Comparison of ENCODE assay signal across 11 mouse cellular contexts in the genomic region with DNA sequence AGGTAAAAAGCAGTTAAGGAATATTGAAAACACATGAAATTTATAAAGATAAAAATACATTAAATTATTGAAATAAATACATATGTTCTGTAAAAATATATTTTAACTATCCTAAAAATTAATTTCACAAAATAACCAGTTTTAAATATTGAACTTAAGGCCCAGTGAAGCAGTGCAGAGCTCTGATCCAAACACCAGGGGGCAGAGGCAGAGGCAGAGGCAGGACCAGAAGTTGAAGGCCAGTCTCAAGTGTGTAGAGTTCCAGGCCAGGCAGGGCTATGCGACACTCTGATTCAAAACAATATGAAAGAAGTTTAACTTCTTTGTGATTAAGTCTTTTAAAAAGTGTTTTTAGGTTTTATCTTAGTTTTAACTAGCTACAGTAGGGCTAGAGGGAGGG.
DNase-seq lines count a peak whose midpoint lies in the region; ATAC-seq and TF ChIP-seq lines count a peak whose summit lies in the region.
"Had no signal": no experiment of that assay in that cellular context is flagged by ENCODE, and none has a peak within 500 bp of the region (broad histone marks: within the 10 kb centered on the region; RNA-seq: fewer than 3 reads in every experiment).

No protein-coding gene starts in this region.

- no peak overlapping the region for H3K27ac ChIP-seq in spleen, adult 2 months (ENCODE audit: insufficient read depth, low read length)
- H3K27ac ChIP-seq: embryonic facial prominence, embryonic 13.5 days; heart, embryonic 13.5 days had no signal

- 88% methylated on average over 1 of the region's 1 CpGs for WGBS in spleen, adult 2 months

- peak; percentile 99 for ATAC-seq in erythroblast, adult 5-6 weeks (replicated peaks; ENCODE audit: low FRiP score, poor library complexity, severe bottlenecking)

- no peaks in the 10 kb centered on the region for H3K27me3 ChIP-seq in spleen, adult 2 months (ENCODE audit: control insufficient read depth, insufficient read depth, low read length)
- H3K27me3 ChIP-seq in splenic B cell, adult 2 months (ENCODE audit: control insufficient read depth, insufficient read depth, low read length, poor library complexity, severe bottlenecking), result no peaks in the 10 kb centered on the region
- H3K27me3 ChIP-seq: embryonic facial prominence, embryonic 13.5 days; heart, embryonic 13.5 days; megakaryocyte, embryonic 14.5 days had no signal

- no peak for TF ChIP-seq POLR2A in spleen, adult 2 months (IDR thresholded peaks at IDR 0.05; ENCODE audit: low read depth, low read length)

- no peak overlapping the region for H3K4me3 ChIP-seq in spleen, adult 2 months (ENCODE audit: extremely low read depth, insufficient read depth, insufficient read length)
- H3K4me3 ChIP-seq: embryonic facial prominence, embryonic 13.5 days; heart, embryonic 13.5 days; megakaryocyte, embryonic 14.5 days had no signal

- intact Hi-C loops in gastrocnemius, postnatal 14 days (cut with DNase I; ENCODE audit: low total_unique reads), result no loop called here

- peaks cover 5% of the 10 kb centered on the region for H3K36me3 ChIP-seq in spleen, adult 2 months (ENCODE audit: control insufficient read depth, insufficient read depth, low read length)
- no peaks in the 10 kb centered on the region; the same call in 1 of the 2 replicates for H3K36me3 ChIP-seq in splenic B cell, adult 2 months (ENCODE audit: control insufficient read depth, insufficient read depth, low read length, poor library complexity, severe bottlenecking)

- DNase-seq in embryo, embryonic 10.5 days (ENCODE audit: low spot score), result peak; percentile 14
- DNase-seq in embryo, embryonic 11 days, result no peak
- DNase-seq in spleen, adult 2 months (ENCODE audit: low read depth in 1 of 2, low spot score in 2 of 2), result no peak
- DNase-seq in spleen, postnatal 4 days (ENCODE audit: low spot score in 2 of 2), result no peak
- peak; percentile 37 for DNase-seq in splenic B cell, adult 2 months (ENCODE audit: low read depth, low spot score)
- DNase-seq in gastrocnemius, postnatal 14 days, result no peak
- no peak for DNase-seq in layer of hippocampus, adult 18-20 months (ENCODE audit: low spot score in 2 of 2)

- peak; percentile 34; the same call in 1 of the 2 replicates for TF ChIP-seq CTCF in spleen, adult 2 months (IDR thresholded peaks at IDR 0.05; ENCODE audit: extremely low read depth, insufficient read depth, insufficient read length, insufficient replicate concordance)

- no peaks in the 10 kb centered on the region for H3K4me1 ChIP-seq in spleen, adult 2 months (ENCODE audit: control insufficient read depth, insufficient read depth, insufficient read length)
- H3K4me1 ChIP-seq: embryonic facial prominence, embryonic 13.5 days; heart, embryonic 13.5 days had no signal

Comparison
In these comparisons a context has a peak if more than half of its experiments do, and no peak if none do; other contexts are left out.
1. DNase-seq: peak in embryo, embryonic 10.5 days (single experiment) and splenic B cell, adult 2 months (single experiment); none in embryo, embryonic 11 days (single experiment), spleen, adult 2 months (0 of 2), spleen, postnatal 4 days (0 of 2), gastrocnemius, postnatal 14 days (single experiment) and layer of hippocampus, adult 18-20 months (0 of 2).